Mouse (Mus musculus) kidney, adult 10 weeks (tissue): ENCODE measurements around the gene Olfr728. TPM values are rescaled to one million over a fixed set of nuclear protein-coding genes. Genes with fewer than 3 reads are reported as not detected.

Source experiments
- polyA plus RNA-seq: library from polyadenylated mRNA; stranded (reverse); fragments of 350-450 nt; fragmentation: Illumina TruSeq; extraction: RNeasy Lipid Tissue Mini Kit (QIAGEN cat#74804); gene quantifications from one replicate; pipeline ENCODE4 v1.2.3, GENCODE M21; 2014; ENCODE audit warnings: low read depth, low replicate concordance

The Olfr728 gene
- polyA plus RNA-seq: not detected

DNA sequence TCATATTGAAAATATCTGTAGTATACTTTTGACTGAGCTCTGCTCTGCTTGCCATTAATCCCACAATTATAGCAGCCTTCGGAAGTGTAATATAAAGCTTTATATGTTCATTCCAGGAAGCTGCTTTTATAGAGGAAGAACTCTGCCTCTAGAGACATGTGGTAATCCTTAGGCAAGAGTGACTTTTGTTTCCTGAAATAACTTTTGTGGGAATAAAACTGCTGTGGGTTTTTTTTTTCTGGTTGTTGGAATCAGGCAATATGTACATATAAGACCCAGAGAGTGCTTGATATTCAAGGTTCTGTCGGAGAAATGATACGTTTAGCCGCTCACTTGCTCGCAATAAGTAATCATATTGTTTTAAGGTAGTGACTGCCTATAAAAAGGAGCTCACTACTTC lies at the start of gene Olfr728:
Olfr728 (minus strand) TSS at position 101 of the 400 bp plus-strand sequence.

DNA sequence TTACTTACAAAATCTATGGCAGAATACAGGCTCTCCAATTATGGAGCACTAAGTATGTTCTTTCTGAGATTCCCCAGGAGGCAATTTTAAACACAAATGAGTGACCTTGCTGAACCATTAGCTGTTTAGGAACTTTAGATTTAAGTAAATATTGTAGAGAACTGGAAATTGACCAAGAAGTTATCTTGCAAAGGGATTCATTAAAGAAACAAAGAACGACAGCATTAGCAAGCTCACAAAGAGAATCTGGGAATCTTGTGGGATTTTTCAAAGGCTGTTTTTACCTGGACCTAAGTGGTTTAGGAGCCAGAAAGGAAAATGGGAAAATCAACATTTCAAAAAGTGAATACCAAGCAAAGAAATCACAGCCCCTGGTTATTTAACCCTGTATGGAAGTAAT lies 45.6 kb upstream of the Olfr728 start, which contains the start of gene Olfr730:
Olfr730 (minus strand) TSS at position 101 of the 400 bp plus-strand sequence.

DNA sequence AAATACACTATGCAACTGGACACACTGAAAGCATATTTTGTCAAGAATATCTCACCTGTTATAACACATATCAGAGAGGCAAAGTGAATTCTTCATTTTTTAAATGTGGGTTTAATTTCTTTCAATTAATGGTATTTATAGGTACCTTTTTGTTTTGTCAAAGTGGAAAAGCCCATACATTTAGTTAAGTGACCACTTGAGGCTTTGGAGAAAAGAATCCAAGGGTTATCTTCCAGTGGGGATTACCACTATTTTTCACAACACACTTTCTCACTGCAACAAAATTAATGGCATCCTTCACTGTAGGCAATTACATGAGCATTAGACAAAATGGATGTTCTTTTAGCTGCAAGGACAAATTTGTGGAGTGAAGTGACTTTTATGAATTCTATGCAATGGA lies 10.3 kb upstream of the Olfr728 start, which contains the start of gene Olfr729:
Olfr729 (minus strand) TSS at position 101 of the 400 bp plus-strand sequence.

DNA sequence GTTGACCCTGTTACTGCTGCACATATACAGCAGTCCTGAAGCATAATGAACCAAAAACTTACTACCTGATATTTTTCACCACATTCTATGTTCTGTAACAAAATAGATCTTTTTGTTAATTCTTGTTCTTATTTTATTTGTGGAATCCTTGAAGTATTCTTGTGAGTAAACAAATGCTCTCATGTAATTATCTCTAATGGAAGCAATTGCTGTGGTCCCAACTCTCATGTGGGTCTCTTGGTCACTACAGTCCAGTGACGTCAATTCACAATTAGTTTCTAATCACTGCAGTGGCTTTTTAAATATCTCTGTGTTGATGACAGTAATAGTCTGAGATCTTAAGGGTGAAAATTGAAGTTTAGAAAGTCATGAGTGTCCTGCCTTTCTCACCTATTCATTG lies 19.6 kb downstream of the Olfr728 start, which contains the start of gene Olfr727:
Olfr727 (plus strand) TSS at position 301 of the 400 bp plus-strand sequence.

DNA sequence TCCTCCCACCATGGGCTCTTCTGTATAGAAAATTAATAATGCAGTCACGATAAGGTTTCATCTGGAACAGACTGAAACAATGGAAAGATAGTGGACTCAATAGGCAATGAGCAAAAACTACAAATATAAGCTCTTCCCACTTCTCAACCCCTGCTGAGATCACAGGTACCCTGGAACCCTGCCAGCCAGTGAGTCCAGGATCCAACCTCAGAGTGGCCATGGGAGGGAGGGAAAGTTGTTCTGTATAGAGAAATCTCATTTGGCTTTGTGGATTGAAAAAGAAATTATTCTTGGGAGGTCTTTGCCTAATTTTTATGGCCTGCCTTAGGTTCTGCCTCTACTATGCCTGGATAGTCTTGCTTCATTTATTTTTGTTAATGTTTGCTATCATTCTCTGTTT lies 51.6 kb downstream of the Olfr728 start, which contains the start of gene Olfr726:
Olfr726 (minus strand) TSS at position 101 of the 400 bp plus-strand sequence.

Other genes with a start within 250 kb of the Olfr728 start
- not detected for gene Olfr722, start 240.7 kb downstream of the Olfr728 start, polyA plus RNA-seq
- not detected for gene Olfr723, start 210.9 kb downstream of the Olfr728 start, polyA plus RNA-seq
- not detected for gene Olfr724, start 179.4 kb downstream of the Olfr728 start, polyA plus RNA-seq
- gene Olfr725, start 102.3 kb downstream of the Olfr728 start, polyA plus RNA-seq: not detected
- not detected for gene Olfr726, start 51.7 kb downstream of the Olfr728 start, polyA plus RNA-seq
- gene Olfr727, start 19.5 kb downstream of the Olfr728 start, polyA plus RNA-seq: not detected
- gene Olfr729, start 10.2 kb upstream of the Olfr728 start, polyA plus RNA-seq: not detected
- gene Olfr730, start 45.5 kb upstream of the Olfr728 start, polyA plus RNA-seq: not detected
- gene Olfr731, start 99.2 kb upstream of the Olfr728 start, polyA plus RNA-seq: not detected
- not detected for gene Olfr732, start 141.5 kb upstream of the Olfr728 start, polyA plus RNA-seq
- not detected for gene Olfr733, start 158.8 kb upstream of the Olfr728 start, polyA plus RNA-seq
- not detected for gene Olfr734, start 184.1 kb upstream of the Olfr728 start, polyA plus RNA-seq
- gene Olfr735, start 206.2 kb upstream of the Olfr728 start, polyA plus RNA-seq: not detected
- 0.24 TPM for gene Tlr11, start 215.2 kb upstream of the Olfr728 start, polyA plus RNA-seq
- not detected for gene Olfr736, start 238.5 kb upstream of the Olfr728 start, polyA plus RNA-seq